Mouse (Mus musculus) heart, postnatal 0 days (tissue): ENCODE data around the gene Gtsf1l.

Source experiments
- CTCF ChIP-seq: IDR thresholded peaks from 2 replicates; pipeline ENCODE4 v1.5.1; 2016; ENCODE audit warnings: antibody characterized with exemption, control low read depth, low read depth
- EP300 ChIP-seq: IDR thresholded peaks from 2 replicates; pipeline ENCODE4 v1.6.1; 2016; ENCODE audit warnings: antibody characterized with exemption, low read depth

DNA sequence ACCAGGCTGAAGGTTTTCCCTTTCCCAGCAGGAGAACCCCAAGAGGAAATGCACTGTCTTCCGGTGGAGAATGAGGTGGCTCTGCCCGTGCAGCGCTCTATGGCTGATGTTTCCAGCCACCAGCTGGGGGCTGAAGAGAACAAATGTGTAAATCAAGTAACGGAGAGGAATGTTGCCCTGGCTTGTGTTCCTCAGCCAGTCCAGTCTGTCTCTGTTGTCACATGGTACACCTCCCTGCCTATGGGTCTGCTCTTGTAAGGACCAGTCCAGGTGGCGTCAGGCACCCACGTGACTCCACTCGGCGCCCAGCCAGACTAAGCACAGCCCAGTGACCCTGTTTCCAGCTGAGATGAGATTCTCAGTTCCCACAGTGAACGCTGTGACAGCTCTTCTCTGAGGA is 34.7 kb upstream of the Gtsf1l start:
- TF ChIP-seq CTCF (0 out of 2 replicates have a peak, but pooled peaks have one; percentile 7), EP300 (no peak)
